Mouse (Mus musculus): Measurements from ENCODE around the gene Rufy3. TPM values are rescaled to one million over a fixed set of nuclear protein-coding genes. Genes with fewer than 3 reads are reported as not detected.

The Rufy3 gene
- total RNA-seq, 2 experiments from 2014 or later: 284 to 286 TPM

Other genes starting within 250 kb of the Rufy3 start
- not detected for gene Prol1, start 247.7 kb upstream of the Rufy3 start, total RNA-seq (2021)
- gene Amtn, start 188.9 kb upstream of the Rufy3 start, total RNA-seq (2021): not detected
- gene Ambn, start 109.0 kb upstream of the Rufy3 start, total RNA-seq (2021): not detected
- gene Enam, start 77.1 kb upstream of the Rufy3 start, total RNA-seq (2021): not detected
- gene Jchain, start 37.1 kb upstream of the Rufy3 start, total RNA-seq (2021): under 1 TPM; 0.30 to 0.52 TPM
- gene Utp3, start 10.6 kb upstream of the Rufy3 start, total RNA-seq (2021): 10 to 100 TPM; 29.2 to 29.7 TPM
- gene Grsf1, start 111.1 kb downstream of the Rufy3 start, total RNA-seq (2021): 10 to 100 TPM; 63.4 to 66.7 TPM
- 10 to 100 TPM; 30.8 to 31.1 TPM for gene Mob1b, start 155.8 kb downstream of the Rufy3 start, total RNA-seq (2021)
- 10 to 100 TPM; 20.1 to 23.3 TPM for gene Dck, start 200.0 kb downstream of the Rufy3 start, total RNA-seq (2021)

All from left cerebral cortex, postnatal 4 days (tissue).